Mouse (Mus musculus): Measurements from ENCODE around the gene Aebp2.
"Not testable (repeated sequence)": the region's sequence is repeated elsewhere in the genome, so short reads cannot be mapped to it uniquely, and the experiment has no call there.

The Aebp2 gene

DNA sequence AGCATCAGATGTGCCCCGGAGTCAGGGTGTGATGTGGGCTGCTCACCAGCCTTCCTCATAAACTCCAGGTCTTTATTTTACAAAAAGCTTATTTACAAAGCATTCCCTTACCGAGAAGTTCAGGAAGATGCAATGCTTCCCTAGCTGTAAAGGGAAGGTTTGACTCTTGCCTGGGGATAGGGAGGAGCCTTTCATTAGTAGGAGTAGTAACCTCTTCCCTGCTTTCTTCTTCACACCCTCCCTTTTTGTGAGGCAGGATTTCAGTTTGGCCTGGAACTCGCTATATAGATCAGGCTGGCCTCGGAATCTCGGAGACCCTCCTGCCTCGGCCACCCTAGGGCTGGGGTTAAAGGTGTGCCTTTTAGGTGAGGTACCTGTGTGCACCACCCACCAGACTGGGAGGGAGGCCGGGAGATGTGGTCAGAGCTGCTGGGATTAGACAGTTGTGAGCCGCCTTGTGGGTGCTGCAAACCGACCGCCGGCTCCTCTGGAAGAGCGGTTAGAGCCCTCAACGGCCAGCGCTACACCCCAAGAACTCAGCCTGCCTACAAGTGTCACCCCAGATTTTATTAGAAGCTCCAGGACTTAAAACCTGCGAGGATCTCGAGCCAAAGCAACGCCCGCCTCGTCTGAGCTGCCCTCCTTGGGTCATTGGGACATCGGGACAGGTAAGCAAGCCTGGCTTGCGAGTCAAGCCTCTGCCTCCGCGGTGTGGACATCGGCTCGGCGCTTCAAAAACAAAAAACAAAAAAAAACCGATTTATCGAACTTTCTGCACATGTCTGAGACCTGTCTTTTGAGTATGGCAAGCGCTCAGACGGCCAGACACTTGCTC, at the start of gene Aebp2:
Gene Aebp2 (plus strand): TSS at position 273 of the 835 bp plus-strand sequence.
- no peak for DNase-seq

DNA sequence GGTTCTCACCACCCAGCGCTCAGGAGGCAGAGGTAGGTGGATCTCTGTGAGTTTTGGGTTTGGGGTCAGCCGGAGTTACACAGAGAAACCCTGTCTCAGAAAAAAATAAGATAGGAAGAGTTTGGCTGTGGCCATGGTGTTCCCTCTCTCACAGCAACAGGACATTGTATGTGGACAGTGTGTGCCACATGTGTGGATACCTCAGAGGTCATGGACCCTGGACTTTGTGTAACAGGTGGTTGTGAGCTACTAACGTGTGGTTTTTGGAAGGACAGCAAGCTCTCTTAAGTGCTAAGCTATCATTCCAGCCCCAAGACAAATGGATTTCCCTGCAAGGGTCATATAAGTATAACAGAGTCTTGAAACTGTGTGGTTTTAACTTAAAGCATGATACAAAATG, 47.5 kb upstream of the Aebp2 start:
- no peak for DNase-seq

DNA sequence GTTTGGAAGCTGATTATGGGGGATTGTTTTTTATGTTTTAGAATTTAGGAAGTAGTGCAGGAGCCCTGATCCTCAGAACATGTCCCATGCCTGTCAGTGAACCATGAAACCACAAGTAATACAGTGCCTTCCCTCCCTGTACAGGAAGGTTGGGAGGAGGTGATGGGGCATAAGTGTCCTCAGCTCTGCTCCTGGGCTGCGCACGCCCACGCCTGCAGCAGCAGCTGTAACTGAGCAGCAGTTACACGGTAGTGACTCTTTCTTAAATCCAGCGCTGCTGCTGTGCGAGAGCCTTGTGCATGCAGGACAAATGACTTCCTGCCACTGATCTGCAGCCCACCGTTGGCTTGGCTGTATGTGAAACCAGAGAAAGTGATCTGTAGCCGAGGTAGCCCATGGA, 46.3 kb upstream of the Aebp2 start:
- peak; percentile 30 for DNase-seq

DNA sequence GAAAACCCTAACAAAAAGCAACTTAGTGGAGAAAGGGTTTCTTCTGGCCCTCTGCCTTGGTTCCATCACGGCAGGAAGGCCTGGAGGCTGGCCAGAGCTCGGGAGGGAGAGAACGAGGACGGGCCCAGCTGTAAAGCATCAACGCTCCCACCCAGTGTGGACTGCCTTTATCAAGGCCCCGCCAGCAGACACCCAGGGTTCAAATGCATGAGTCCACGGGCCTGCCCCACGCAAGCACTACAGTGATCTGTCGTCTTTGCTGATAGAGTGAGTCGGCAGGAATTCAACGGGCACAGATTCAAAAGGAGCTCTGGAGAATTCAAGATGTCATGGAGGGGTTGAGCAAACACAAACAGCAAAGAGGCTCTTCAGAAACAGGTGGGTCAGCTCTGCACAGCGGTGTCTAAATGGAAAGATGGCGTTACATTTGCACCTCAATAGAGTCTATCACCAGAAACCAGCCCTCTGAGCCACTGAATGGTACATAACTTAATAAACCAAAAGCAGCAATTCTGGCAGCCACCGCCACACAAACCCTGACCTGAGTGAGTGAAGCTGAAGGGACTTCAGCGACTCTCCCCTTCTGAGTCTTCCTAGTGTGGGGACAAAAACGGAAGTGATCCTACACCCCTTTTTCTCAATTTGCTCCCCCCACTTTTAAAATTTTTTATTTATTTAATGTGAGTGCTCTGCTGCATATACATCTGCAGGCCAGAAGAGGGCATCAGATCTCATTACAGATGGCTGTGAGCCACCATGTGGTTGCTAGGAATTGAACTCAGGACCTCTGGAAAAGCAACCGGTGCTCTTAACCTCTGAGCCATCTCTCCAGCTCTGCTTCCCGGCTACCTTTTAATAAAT, 45.3 kb upstream of the Aebp2 start:
- DNase-seq = no peak

DNA sequence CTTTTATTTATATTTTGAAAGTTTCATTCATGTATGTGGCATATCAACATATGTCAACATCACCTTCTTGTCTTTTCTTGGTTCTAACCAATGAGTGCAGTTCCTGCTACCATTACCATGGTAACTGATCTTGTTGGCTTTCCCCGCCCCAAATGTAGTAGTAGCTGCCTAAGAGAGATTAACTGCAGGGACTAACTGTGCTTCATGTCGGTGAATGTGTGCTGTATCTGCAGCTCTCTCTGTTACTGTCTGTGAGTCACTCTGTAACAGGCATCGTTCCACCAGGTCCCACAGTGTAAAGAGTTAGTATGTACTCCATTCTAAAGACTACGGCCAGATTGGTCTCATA, 44.7 kb upstream of the Aebp2 start:
- DNase-seq = no peak

DNA sequence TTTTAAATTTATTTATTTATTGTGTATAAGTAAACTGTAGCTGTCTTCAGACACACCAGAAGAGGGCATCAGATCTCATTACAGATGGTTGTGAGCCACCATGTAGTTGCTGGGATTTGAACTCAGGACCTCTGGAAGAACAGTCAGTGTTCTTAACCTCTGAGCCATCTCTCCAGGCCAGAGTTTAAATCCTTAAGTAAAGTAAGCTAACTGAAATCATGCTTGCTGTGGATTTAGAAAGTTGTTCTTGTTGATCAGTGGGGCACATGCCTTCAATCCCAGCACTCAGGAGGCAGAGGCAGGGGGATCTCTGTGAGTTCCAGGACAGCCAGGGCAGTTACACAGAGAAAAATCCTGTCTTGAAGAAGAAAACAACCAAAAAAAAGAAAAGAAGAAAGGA, 43.5 kb upstream of the Aebp2 start:
- DNase-seq = not testable (repeated sequence)

DNA sequence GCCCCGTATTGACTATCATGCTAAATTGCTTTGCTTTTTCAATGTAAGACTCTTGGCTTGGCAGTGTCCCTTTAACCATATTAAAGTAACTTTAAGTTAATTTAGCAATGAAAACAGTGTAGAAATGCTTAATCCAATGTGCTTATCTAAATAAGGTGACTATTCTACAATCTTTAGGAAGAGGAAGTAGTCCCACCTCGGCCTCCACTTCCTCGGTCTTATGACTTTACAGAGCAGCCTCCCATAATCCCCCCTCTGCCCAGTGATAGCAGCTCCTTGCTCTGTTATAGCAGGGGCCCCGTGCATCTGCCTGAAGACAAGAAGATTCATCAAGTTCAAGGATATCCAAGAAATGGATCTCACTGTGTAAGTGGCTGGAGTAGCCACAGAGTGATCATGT, 42.3 kb upstream of the Aebp2 start:
- DNase-seq = no peak

DNA sequence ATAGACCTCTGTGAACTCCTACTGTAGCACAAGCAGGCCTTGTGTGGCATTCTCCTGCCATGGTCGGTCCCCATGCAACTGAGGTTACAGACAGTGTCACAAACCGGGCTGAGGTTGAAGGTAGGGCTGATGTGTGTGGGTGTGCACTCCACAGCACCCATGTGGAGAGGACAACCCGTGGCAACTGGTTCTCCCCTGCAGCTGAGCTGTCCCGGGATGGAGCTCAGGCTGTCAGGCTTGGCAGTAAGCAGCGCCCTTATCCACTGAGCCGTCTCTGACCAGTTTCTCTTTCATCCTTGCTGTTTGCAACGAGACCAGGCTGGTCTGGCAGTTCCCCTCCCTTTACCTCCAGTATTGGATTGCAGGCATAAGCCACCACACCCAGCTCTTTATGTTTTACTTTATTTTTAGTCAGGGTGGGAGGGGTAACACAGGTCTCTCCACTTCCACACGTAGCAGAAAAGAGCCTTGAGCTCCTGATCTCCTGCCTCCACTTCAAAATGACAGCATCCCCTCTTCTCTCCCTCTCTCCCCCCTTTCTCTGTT, 35.7 kb upstream of the Aebp2 start:
- DNase-seq = no peak

DNA sequence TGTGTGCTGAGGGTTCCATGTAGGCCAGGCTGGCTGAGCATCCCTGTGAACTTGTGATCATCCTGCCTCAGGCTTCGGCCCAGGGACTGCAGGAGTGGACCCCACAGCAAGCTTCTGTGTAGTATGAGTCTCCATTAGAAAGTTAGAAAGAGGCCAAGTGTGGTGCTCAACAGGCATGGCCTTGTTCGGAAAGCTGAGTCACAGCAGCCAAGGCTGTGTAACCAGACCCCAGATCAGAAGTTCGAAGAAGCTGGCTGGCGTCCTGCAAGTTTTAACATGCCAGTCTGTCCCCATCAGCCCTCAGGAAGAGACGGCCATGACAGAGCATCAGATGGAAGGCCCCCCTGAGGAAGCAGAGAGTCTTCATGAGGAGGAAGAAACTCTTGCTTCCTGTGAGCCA, 31.1 kb upstream of the Aebp2 start:
- no peak for DNase-seq

DNA sequence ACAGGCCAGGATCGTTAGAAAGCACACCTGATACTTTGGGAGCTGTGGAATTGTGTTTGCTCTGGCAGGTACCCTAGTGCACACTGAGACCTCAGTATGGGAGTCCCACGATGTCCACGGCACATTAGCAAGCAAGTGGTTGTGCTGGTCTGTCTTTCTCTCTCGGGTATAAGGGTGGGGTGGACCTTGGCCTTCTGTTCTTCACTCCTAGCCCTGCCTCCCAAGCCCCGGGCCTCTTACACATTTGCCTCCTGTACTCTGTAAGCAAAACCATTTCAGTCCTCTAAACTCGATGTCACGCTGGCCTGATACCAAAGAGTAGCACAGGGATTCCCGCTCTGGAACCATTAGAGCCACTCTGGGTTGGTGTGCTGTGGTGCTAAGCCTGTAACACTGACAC, 29.8 kb upstream of the Aebp2 start:
- no peak for DNase-seq

DNA sequence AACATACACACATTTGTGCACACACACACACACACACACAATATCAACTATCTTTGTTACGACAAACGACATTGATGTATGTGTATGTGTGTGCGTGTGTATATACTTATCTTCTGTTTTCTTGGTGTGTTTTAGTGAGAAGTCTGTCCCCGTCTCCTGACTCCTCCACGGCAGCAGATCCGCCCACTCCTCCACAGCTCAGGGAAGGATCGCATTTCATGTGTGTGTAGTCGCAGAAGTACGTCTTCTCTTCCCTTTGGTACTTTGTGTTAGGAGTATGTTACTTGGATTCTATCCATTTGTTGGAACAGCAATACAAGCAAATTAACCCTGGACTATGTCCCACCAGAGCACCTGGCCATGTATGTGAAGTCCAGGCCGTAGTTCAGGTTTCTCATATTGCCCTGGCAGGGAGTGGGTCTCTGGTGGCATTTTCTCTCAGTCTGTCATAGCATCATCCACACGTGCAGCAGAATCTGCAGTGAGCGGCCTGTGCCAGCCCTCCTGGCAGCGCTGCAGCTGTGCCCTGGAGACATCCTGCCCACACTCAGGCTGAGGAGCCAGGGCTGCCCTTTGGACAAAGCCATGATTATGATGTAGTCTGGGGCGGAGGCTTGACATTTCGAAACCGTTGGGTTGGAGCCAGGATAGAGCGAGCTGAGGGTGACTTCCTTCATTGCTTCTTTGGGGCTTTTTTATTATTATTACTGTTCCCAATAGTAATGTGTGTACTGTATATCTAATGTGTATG, 28.9 kb upstream of the Aebp2 start:
- no peak for DNase-seq

DNA sequence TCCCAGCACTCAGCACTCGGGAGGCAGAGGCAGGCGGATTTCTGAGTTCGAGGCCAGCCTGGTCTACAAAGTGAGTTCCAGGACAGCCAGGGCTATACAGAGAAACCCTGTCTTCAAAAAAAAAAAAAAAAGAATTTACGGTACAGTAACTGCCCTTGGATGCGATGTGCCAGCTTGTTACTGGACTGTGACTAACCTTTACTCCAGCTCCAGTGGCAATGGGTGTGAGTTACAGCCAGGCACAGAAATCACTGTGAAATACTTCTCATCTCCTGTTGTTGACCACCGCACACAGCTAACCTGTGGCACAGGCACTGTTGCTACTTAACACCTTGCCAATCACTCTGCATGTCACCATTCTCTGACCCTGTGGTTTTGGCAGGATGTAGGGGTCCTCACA, 26.9 kb upstream of the Aebp2 start:
- DNase-seq = not testable (repeated sequence)

DNA sequence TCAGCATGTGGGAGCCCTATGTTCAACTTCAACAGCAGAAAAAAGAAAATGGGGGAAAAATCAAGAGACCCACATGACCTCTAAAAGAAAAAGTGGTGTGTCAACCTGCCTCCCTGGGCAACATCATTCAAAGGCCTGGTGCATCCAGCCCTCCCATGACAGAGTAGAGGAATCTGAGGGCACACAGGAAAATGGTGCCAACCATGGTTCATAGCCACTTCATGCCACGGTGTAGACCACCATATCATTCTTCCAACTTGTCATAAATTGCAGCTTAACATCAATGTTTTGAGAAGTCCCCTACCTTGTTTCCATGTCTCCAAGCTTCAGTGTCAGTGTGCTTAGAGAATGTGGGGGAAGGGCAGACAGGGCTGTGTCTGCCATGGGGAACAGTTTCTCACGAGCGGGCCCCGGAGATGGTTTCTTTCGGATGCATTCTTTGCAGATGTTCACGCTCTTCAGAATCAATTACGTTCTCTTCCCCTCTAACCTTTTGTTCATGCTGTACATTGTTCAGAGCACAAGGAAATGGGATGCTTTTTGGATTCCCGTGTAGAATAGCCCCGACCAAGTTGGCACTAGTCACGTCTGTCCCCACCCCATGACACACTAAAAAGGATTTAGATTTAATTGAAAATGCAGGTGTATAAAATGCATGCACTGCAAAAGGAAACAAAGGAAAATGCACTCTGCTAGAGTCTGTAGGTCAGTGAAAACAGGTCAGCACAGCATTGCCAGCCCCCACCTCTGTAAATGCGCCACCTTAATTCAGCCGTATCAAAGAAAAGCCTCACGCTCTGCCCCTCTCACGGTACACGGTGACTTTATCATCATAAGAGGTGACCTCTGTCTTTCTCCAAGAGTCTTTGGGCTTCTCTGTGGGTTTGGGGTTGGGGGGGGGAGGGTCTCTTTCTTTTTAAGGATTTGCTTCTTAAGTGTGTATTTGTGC, 24.8 kb upstream of the Aebp2 start:
- no peak for DNase-seq

DNA sequence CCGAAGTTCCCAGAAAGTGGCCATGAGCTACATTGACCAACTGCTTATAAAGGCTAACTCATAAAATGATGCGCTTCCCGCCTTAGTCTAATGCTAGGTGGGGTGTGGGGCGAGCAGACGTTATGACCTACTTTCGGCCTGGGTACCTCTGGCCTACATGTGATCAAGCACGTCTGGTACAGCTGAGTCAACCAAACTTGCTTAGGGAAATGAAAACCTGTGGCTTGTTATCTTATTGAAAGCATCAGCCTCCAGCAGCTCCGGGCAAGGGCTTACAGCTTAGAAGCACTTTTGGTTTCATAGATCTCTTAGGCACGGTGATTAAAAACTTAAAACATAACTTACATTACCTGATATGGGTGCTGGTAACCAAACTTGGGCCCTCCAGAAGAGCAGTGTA, 23.9 kb upstream of the Aebp2 start:
- peak; percentile 52 for DNase-seq

DNA sequence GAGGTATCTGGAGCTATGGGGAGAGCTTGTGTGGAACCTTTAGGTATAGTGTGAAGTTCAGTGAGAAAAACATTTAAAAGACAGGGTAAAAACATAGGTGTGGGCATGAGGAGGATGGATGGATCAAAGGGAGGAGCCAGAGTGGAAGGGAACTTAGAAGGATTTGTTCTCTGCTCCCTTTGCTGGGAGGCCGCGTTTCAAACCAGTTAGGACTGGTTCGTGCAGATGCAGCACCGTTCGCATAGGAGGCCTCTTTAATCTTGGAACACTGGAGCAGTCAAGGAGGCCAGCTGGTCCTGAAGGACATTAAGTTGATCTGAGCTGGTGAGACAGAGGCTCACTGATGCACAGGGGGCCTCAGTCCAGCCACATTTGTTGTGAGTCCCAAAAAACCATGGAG, 23.1 kb upstream of the Aebp2 start:
- no peak for DNase-seq

DNA sequence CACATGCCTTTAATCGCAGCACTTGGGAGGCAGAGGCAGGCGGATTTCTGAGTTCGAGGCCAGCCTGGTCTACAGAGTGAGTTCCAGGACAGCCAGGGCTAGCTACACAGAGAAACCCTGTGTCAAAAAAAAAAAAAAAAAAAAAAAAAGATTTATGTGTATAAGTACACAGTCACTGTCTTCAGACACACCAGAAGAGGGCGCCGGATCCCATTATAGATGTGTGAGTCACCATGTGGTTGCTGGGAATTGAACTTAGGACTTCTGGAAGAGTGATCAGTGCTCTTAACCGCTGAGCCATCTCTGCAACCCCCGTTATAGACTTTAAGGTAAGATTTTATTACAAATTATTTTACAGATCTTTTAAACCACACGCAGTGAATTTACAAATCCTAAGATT, 21.8 kb upstream of the Aebp2 start:
- not testable (repeated sequence) for DNase-seq

DNA sequence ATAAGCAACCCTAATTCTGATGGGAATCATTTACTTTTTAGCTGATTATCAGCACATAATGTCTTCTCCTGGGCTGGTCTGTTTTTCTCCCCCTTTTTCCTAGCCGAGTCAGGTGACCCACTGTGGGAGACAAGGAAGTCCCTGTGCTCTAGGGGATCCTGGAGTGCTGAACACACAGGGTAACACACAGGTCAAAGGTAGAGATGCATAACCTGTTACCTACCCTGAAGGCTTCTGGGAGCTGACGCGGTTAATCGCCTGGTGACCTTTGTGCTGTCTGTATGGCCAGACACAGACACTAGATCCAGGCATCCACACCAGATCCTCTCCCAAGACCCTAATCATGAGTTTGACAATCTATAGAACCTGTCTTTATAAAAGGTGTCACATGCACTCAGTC, 21.3 kb upstream of the Aebp2 start:
- no peak for DNase-seq

DNA sequence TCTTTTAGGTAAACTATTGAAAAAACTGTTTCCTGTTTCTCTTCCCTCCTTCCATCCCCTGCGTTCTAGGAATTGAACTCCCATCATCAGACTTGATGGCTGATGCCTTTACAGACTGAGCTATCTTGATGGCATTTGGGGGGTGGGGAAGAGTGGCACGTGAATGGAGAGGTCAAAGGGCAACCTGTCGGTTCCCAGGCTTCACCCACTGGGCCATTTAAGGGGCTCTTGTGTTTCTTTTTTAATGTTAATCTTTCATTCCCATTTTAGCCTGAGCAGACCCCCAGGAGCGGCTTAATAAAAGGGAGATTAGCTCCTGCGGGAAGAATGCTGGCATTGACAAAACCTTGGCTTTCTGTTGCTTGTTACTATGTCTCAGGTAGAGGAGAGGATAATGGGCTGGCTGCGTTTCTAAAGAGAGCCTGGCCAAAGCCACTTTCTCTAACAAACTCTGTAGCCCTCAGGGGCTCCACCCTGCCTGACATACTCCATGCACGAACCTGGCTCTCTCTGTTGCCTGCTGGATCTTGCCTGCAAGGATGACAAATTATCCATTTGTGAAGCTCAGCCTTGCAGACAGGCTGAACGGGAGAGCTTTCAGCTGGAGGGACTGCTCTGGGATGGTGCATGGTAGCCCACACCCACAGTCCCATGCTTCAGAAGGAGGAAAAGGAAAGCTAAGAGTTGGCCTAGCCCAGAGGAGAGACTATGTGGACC, 19.1 kb upstream of the Aebp2 start:
- no peak for DNase-seq

DNA sequence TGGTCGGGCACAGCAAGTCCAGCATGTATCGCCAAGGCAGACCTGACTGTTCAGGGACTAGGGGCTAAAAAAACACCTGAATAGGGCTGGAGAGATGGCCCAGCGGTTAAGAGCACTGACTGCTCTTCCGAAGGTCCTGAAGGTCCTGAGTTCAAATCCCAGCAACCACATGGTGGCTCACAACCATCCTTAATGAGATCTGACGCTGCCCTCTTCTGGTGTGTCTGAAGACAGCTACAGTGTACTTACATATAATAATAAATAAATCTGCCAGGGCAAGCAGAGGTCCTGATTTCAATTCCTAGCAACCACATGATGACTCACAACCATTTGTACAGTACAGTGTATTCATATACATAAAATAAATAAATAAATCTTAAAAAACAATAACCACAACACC, 17.3 kb upstream of the Aebp2 start:
- not testable (repeated sequence) for DNase-seq

DNA sequence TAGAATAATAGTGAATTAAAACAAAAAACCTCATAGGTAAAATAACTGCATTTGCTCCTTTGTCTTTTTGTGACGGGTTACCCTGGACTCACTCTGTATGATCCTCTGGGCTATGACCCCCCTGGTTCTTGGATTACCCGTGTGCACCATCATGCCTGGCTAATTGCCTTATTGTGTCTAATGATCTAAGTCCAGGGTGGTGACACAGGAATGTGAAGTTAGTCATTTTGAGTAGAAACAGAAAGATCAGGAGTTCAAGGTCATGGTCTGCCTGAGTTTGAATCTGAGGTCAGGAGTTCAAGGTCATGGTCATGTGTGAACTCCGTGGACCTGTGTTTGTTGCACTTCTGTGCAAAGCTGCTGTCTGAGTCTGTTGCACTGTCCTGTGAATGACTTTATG, 16.7 kb upstream of the Aebp2 start:
- no peak for DNase-seq

DNA sequence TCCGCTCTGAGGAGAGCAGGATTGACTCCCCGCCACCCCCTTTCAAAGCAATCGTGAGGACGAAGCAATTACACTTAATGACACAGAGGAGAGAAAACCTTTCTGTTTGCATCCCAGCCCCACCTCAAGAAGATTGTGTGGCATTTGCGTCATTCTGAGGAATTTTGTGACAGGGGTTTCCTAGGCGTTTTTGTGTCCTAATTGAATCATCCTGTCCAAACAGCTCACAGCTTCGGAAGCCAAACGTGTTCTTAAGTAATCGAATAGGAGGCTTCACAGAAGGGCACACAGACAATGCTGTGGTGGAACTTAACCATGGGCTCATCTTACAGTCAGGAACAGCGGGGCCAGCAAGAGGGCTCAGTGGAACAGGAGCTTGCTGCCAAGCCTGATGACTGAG, 15.9 kb upstream of the Aebp2 start:
- DNase-seq = no peak

All from thymus, postnatal 25 days (tissue).